Mouse (Mus musculus) urinary bladder, adult 18-20 months (tissue): ENCODE measurements around the gene Trdmt1.

Experiments used
- DNase-seq, 2 experiments: peaks; one replicate each; pipeline ENCODE4 v3.0.0; 2022; ENCODE audit warnings: low spot score in 2 of 2, mixed read lengths in 2 of 2

Trdmt1 gene

DNA sequence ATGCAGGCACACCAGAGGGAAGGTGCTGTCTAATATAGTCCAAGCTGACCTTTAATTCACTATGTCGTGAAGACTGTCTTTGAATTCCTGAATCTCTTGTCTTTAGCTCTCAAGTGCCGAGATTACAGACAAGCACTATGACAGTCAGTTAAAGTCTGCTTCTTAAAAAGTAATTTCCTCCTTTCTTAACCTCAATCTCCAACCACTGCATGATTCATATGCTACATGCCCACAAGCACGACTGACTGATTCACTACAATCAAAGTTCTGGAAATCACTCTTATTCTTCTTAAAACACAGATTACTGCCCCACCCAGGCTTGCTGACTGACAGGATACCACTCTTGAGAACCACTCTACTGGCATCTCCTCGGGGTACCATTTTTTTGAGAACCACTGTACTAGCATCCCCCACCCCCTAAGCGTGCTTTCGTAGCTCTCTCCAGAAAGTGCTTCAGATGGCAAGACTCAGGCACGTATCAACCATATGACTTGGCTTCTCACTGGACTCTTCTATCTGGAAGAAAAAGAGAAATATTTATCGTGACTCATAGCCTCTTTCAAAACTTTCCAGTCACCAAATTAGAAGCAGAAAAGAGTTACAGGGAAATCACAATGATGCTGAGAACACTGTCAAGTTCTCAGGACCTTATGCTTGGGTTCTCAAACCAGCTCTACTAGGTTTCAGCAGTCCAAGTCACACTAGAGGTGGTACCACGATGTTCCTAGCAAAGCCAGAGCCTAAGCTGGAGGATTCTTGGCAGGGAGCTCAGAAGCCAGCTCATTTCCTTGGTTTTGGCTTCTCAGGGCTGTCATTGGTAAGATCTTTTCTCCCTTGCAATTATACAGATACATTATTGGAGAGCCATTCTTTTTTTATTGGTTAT, 12.9 kb upstream of the Trdmt1 start:
- DNase-seq = no peak

- DNase-seq = no peak
These were observed 11.8 kb upstream of the Trdmt1 start for GRCm38 (mm10) chr2:13556239-13556638.

- no peak for DNase-seq
These were observed 9.5 kb upstream of the Trdmt1 start for GRCm38 (mm10) chr2:13553966-13554365.

- no peak for DNase-seq
These were observed 4.3 kb upstream of the Trdmt1 start for GRCm38 (mm10) chr2:13548749-13549148.

GRCm38 (mm10) chr2:13543519-13544124, 846 bp downstream of the Trdmt1 start:
- no peak for DNase-seq

DNA sequence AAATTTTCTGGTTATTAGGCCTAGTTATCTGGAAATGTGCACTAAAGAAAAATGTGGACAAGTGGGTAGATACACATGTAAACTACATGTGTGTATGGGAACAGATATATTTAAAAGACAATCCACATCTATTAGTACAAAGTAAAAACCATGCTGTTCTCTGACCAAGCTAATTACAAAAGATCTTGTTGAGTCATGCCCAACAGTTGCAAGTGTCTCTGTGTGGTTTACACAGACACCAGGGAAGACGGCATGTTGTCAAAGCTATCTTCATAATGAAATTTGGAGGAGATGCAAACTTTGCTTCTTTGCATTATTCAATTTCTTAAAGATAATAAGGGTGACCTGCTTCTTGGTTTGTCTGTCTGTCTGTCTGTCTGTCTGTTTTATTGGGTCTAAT, 4.6 kb downstream of the Trdmt1 start:
- no peak for DNase-seq

DNA sequence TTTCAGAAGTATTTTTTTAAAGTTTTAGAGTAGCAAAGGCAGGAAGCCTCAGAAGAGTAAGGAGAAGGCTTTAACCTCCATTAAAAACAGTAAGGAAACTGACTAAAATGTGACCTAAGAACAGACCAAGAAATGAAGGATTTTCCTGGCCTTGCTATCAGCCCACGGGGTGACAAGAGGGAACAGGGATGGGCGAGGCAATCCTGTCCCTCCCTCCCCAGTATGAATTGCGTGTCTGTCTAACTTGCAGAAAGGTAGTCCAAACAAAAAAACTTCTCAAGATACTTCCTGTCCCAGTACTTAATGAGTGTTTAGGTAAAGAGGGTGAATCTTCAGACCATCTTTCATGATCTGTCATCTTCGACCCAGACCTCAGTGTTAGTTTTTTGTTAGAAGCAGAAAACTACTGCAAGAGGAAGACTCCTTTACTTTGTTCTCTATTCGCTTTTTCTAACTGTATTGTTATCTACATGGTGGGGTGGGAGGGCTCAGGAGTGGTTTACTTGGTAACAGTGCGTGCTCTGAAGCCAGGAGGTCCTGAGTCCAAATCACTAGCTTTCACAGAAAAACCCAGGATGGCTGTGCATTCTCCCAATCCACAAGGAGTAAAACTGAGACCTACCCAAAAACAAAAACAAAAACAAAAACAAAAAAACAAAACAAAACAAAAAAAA, 5.6 kb downstream of the Trdmt1 start:
- no peak for DNase-seq

DNA sequence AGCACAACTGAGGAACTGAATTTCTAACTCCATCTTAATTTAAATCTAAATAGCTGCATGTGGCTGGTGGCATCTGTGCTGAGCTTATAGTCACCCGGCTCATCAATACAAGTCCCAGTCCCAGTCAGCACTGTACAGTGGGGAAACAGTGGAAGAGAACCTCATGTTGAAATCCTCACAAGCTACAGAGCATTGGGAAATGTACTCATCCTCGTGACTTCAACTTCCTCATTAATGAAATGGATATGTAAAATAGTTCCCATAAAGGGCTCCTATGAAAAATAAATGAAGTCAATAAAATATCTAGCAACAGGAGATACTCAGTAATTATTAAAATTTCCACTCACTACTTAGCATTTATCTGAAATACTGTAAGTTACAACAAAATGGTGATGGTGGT, 6.2 kb downstream of the Trdmt1 start:
- DNase-seq = no peak

GRCm38 (mm10) chr2:13537733-13538132, 6.7 kb downstream of the Trdmt1 start:
- no peak for DNase-seq

GRCm38 (mm10) chr2:13536747-13537146, 7.7 kb downstream of the Trdmt1 start:
- DNase-seq = no peak

DNA sequence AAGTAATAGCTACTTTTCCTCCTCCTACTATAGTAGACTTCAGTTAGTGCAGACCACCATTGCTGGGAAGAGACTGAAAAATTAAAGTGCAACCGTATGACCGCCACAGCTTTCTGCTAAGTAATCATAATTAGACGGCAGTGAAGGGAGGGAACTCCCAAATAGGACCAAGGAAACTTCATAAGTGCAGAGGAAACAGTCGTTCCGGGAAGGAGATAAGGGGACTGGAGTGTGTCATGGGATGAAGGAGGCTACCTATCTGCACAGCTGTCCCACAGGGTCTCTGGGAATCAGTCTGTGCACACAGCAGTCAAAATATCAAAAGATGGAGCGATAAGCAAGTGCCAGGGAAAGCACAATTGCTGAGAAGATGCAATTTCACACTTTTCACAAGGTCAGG, 13.8 kb downstream of the Trdmt1 start:
- no peak for DNase-seq

DNA sequence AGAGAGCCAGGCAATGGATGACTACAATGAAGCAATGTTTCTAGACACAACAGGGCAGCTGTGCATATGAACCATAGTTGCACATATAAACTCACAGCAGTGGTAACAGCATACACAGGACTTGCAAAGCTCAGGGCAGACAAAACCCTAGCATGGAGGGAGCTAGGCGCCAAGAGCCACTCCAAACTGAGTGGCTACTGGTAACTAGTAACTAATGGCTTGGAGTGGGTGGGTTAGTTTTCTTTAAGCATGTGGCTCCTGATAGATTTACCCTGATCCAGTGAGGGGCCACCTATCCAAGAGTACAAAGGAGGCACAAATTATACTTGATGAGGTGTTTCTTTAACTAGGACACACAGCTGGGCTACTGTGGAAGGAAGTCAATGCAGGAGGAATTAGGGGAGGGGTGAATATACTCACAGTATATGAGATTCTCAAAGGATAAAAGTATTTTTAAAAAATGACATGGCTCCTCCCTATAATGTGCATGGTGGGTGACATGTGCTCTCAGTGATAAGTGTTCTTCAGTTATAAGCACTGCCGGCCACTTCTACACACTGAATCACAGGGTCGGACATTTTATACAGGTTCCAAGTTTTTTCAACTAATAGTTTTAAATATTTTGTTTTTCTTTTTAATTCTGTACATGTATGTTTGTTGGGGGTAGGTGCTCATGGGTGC, 15.1 kb downstream of the Trdmt1 start:
- DNase-seq = no peak

- DNase-seq = no peak
These were observed 16.9 kb downstream of the Trdmt1 start for GRCm38 (mm10) chr2:13527531-13527930.

- no peak for DNase-seq
These were observed 17.3 kb downstream of the Trdmt1 start for GRCm38 (mm10) chr2:13527125-13527524.

- DNase-seq = no peak
These were observed 18.3 kb downstream of the Trdmt1 start for GRCm38 (mm10) chr2:13526205-13526604.

DNA sequence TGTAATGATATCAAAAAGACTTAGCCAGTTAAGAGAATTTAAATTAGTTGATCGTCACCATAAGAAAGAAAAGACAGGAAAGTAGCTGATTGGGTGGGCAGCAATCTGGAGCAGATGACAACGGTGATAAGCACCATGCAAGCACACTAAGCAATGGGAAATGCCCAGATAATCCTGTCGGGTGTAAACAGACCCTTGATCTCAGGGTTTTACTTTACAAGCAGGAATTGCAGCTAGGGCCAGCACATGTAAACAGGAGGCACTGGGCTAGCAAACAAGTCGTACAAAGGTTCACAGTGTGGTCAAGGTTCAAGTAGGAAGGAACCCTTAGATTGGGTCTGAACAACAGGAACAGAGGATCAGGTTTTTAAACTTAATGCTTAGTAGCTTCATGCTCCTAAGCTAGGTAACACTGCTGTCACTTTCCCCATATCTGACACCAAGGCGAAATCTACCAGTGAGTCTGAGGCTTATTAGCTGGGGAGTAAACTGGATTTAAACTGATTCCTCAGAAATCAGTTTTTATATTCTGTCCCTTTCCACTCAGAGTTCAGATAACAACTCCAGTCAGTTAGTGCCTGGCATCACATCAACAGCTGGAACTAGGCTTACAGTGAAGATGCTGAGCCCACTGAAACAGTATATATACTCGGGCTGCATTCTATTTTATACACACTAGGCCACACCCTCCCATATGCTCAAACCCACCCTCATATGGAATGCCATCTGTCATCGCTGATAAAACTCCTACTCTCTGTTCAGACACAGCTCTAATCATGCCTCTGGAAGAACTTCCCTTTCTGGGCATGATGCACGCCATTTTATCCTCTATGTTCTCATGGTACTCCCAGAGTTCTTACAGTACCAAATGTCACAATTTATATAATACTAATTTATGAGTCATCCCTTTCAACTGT, 20.7 kb downstream of the Trdmt1 start:
- DNase-seq = no peak

DNA sequence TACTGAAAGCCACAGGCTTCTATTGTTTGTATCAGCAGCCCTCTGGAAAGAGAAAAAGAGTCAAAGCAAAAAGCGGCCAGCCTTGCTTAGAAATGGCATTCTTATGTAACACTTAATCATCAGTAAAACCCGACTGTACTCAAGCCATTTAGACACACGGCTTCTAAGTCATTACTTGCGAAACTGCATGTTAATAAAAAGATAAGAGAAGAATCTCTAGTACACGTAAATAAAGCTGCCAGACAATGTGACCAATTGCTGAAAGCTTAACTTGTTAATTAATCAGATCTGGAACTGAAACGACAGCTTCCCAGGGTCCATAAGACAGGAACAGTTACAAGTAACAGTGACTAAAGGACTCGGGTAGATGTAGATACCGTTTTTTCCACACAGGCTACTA, 22.4 kb downstream of the Trdmt1 start:
- no peak for DNase-seq

GRCm38 (mm10) chr2:13514949-13515348, 29.5 kb downstream of the Trdmt1 start:
- DNase-seq = no peak

DNA sequence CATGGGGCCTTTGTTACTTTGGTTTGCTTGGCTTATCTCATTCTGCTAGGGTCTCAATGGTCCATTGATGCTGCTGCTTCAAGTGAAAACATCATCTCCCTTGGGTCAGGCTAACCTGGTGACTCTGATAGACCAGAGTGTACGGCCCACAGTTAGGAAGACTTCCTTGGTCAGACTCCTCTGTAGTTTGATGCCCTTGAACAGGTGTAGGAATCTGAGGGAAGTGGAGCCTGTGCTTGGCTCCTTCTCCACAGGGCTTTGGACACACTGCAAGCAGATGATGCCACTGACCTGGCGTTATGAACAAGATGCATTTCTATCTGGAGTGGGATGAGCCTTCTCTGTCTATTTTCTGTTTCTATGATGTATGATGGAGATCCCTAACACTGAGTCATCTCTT, 41.8 kb downstream of the Trdmt1 start:
- no peak for DNase-seq

GRCm38 (mm10) chr2:13501553-13501952, 42.9 kb downstream of the Trdmt1 start:
- DNase-seq = no peak
